Mouse (Mus musculus) thymus, adult 2 months (tissue): ENCODE data around the gene Cav3.

Source experiments
- CTCF ChIP-seq: fragments of 200-500 bp; IDR thresholded peaks from 2 replicates; pipeline ENCODE4 v1.5.1; 2012; ENCODE audit warnings: mild to moderate bottlenecking, control low read depth, low read length, moderate library complexity, borderline replicate concordance; ENCODE audit not compliant: control insufficient read depth, poor library complexity, insufficient read depth; ENCODE audit errors: extremely low read depth
- POLR2A ChIP-seq: fragments of 200-500 bp; IDR thresholded peaks from 2 replicates; pipeline ENCODE4 v1.6.1; 2012; ENCODE audit warnings: mild to moderate bottlenecking, low read length, control low read depth, moderate library complexity; ENCODE audit not compliant: control insufficient read depth, poor library complexity, insufficient read depth; ENCODE audit errors: extremely low read depth

DNA sequence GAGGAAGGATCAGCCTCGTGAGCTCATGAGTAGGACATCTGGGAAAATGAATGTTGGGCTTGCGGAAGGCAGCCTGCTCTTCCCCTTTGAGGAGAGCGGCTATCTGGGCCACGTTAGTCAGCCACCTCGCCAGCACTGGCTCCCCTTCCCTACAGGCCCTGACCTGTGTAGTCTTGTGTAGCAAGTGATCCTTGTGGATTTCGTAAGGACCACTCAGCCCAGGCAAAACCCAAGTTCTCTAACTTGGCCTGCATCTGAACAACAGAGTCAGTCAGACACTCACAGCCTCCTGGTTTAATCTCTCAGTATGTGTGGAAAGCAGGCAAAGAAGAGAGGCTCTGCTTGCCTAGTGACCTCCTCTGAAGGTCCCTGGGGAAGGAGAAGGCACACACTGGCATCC is 33.4 kb downstream of the Cav3 start:
- no peak for TF ChIP-seq POLR2A
- TF ChIP-seq CTCF: no peak
